Mouse (Mus musculus) liver, embryonic 12.5 days (tissue): ENCODE data around the gene Lrrc51. TPM values are rescaled to one million over a fixed set of nuclear protein-coding genes. Genes with fewer than 3 reads are reported as not detected.
"Not testable (repeated sequence)": the region's sequence is repeated elsewhere in the genome, so short reads cannot be mapped to it uniquely, and the experiment has no call there.

Experiments
- ATAC-seq: fragments of 200-750 bp; cut with Nextera tagmentation; 2 replicates; pipeline ENCODE4 v1.8.0; 2017; ENCODE audit warnings: moderate number of reproducible peaks, mild to moderate bottlenecking, moderate library complexity
- H3K27ac ChIP-seq: fragments of 300-500 bp; sonication (generic); 2 replicates; pipeline ENCODE4 v1.5.1; 2016; ENCODE audit warnings: mild to moderate bottlenecking
- H3K27me3 ChIP-seq: fragments of 300-500 bp; sonication (generic); replicated peaks from 2 replicates; pipeline ENCODE4 v1.6.1; 2016; ENCODE audit warnings: mild to moderate bottlenecking, moderate library complexity
- H3K36me3 ChIP-seq: fragments of 300-500 bp; sonication (generic); 2 replicates; pipeline ENCODE4 v1.6.1; 2016; ENCODE audit warnings: mild to moderate bottlenecking, moderate library complexity
- H3K4me1 ChIP-seq: fragments of 300-500 bp; sonication (generic); 2 replicates; pipeline ENCODE4 v1.6.1; 2016
- H3K4me2 ChIP-seq: fragments of 300-500 bp; sonication (generic); 2 replicates; pipeline ENCODE4 v1.6.1; 2016; ENCODE audit warnings: mild to moderate bottlenecking, moderate library complexity
- H3K4me3 ChIP-seq: fragments of 300-500 bp; sonication (generic); 2 replicates; pipeline ENCODE4 v1.5.1; 2016; ENCODE audit warnings: mild to moderate bottlenecking, moderate library complexity
- H3K9ac ChIP-seq: fragments of 300-500 bp; sonication (generic); 2 replicates; pipeline ENCODE4 v1.6.1; 2016; ENCODE audit warnings: mild to moderate bottlenecking, moderate library complexity
- H3K9me3 ChIP-seq: fragments of 300-500 bp; sonication (generic); replicated peaks from 2 replicates; pipeline ENCODE4 v1.6.1; 2016; ENCODE audit warnings: mild to moderate bottlenecking, moderate library complexity
- WGBS: fragments of 180-500 bp; shearing (Covaris S2); methylation state at CpG from one replicate; pipeline ENCODE4 v1.1.7; 2016; ENCODE audit not compliant: insufficient replicate concordance; 5-methylcytosine and 5-hydroxymethylcytosine counted together
- polyA plus RNA-seq: library from polyadenylated mRNA; unstranded; fragments of >200 nt; fragmentation: Nextera tagmentation; extraction: Ambion mirVana; gene quantifications from 2 replicates; pipeline ENCODE4 v1.2.1, GENCODE M21; 2016

The Lrrc51 gene
- polyA plus RNA-seq, 1 experiment from 2014 or later: 3.6 TPM

DNA sequence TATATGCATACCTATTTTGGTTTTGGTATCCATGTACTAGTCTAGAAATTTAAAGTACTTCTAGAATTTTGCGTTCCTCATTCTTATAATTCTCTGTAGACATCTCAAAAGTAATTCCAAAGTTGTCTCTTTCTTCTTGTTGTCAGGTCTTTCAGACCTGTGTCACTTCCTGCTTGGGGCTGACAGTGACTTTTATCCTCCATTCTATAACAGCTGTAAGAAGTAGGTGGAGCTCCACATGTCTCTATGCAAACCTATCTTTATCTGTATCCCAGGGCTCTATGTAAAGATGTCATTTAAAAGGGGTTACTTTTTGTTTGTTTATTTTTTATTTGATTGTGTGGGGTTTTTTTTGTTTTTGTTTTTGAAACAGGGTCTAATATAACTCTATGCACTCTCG, 29.9 kb upstream of the Lrrc51 start:
- no peaks in the 10 kb centered on the region for H3K36me3 ChIP-seq
- 81% methylated on average over 2 of the region's 2 CpGs for WGBS
- no peak overlapping the region for H3K4me3 ChIP-seq
- no peak overlapping the region for H3K9ac ChIP-seq
- no peaks in the 10 kb centered on the region for H3K27me3 ChIP-seq
- H3K27ac ChIP-seq: no peak overlapping the region
- H3K4me1 ChIP-seq: peaks cover 59% of the 10 kb centered on the region
- H3K9me3 ChIP-seq: no peaks in the 10 kb centered on the region
- H3K4me2 ChIP-seq: no peak overlapping the region
- ATAC-seq: no peak

DNA sequence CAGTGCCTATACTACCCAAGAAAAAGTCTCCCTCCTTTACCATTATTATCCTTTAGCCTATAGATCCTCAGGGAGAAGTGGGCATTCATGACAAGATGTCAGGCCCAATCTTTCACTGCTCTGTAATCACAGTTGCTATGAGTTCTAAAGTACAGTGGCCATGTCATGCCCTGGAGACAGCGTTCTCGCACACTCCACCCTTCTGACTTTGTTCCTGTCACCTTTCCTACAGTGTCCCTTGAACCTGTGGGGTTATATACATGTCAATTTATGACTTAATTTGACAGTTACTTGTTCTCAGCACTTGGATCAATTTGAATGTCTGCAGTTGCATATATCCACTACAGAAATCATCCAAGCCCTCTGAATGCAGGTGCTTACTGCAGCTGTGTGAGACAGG, 29.1 kb upstream of the Lrrc51 start:
- ATAC-seq: no peak
- H3K9me3 ChIP-seq: no peaks in the 10 kb centered on the region
- no peaks in the 10 kb centered on the region for H3K27me3 ChIP-seq
- no peaks in the 10 kb centered on the region for H3K36me3 ChIP-seq
- no peak overlapping the region for H3K4me3 ChIP-seq
- H3K4me1 ChIP-seq: peaks cover 54% of the 10 kb centered on the region
- no peak overlapping the region for H3K9ac ChIP-seq
- no peak overlapping the region for H3K27ac ChIP-seq
- WGBS: 88% methylated on average over 2 of the region's 2 CpGs
- H3K4me2 ChIP-seq: no peak overlapping the region

DNA sequence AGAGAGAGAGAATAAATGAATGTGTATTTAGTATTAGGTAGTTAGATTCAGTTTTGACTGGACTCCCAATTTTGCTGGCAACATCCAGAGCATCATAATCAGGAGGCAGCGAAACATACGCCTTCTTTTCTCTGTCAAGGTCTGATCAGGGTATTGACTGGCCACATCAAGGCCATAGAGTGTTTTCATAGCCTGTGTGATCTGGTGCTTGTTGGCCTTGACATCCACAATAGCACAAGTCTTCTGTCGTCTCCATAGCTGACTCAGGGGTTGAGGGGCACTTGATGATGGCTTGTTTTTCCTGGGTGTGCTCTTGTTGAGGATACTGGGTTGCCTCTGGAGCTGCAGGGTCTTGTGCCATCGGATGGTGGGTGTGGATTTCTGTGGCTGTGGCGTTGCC, 23.2 kb upstream of the Lrrc51 start:
- H3K4me2 ChIP-seq: no peak overlapping the region
- H3K4me1 ChIP-seq: peaks cover 35% of the 10 kb centered on the region
- ATAC-seq: no peak

DNA sequence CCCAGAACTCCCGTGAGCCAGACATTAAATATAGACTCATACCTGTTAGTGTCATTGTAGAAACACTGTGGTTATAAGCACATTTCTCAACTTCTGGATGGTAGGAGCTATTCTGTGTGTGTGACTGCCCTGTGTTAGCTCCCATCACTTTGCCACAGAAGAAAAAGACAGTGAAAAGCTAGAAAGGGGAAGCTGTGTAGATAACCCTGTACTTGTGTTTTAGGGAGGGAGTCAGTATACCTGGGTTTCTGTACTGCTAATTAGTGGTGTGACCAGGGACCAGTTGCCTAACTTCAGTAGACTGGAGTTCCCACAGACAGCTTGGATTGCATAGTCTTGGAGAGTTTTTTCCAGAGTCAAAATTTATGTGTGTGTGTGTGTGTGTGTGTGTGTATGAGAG, 22.8 kb upstream of the Lrrc51 start:
- H3K9me3 ChIP-seq: no peaks in the 10 kb centered on the region
- H3K27me3 ChIP-seq: no peaks in the 10 kb centered on the region
- 72% methylated on average over 1 of the region's 1 CpGs for WGBS
- H3K27ac ChIP-seq: no peak overlapping the region
- no peak overlapping the region for H3K9ac ChIP-seq
- H3K36me3 ChIP-seq: no peaks in the 10 kb centered on the region
- no peak for ATAC-seq
- no peak overlapping the region for H3K4me3 ChIP-seq
- no peak overlapping the region for H3K4me2 ChIP-seq
- H3K4me1 ChIP-seq: peaks cover 40% of the 10 kb centered on the region

More for the DNA sequence above, 23.2 kb upstream of the Lrrc51 start:
- Histone ChIP-seq H3K27me3 (no peaks in the 10 kb centered on the region), H3K9ac (no peak overlapping the region), H3K36me3 (no peaks in the 10 kb centered on the region), H3K9me3 (no peaks in the 10 kb centered on the region), H3K27ac (no peak overlapping the region), H3K4me3 (no peak overlapping the region)
- 86% methylated on average over 5 of the region's 5 CpGs for WGBS

DNA sequence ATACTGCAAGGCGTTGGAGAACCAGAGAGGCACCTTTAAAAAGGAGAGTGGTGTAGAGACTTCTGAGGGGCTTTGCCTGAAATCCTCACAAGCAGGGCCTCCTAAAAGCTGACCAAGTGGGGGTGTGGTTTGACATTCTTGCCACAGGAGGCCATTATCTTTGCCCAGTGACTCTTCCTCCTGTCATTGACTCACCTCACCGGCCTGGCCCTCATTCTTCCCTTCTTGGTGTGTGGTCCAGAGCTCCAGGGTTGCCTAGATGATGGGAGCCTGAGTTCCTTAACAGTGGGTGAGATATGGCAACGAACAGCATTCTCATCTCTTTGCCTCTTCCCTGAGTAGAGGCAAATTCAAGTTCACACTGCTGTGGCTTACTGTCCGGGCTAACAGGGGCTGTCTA, 22.2 kb upstream of the Lrrc51 start:
- H3K4me2 ChIP-seq: no peak overlapping the region
- no peaks in the 10 kb centered on the region for H3K9me3 ChIP-seq
- H3K36me3 ChIP-seq: no peaks in the 10 kb centered on the region
- peak overlapping the region; percentile 27; the same call in 1 of the 2 replicates for H3K9ac ChIP-seq
- H3K4me1 ChIP-seq: peaks cover 43% of the 10 kb centered on the region
- no peak overlapping the region for H3K4me3 ChIP-seq
- WGBS: 28% methylated on average over 4 of the region's 4 CpGs
- H3K27ac ChIP-seq: 0 out of 2 replicates have a peak overlapping the region, but pooled peaks have one; percentile 4
- H3K27me3 ChIP-seq: no peaks in the 10 kb centered on the region
- ATAC-seq: no peak; the same call in 1 of the 2 replicates

DNA sequence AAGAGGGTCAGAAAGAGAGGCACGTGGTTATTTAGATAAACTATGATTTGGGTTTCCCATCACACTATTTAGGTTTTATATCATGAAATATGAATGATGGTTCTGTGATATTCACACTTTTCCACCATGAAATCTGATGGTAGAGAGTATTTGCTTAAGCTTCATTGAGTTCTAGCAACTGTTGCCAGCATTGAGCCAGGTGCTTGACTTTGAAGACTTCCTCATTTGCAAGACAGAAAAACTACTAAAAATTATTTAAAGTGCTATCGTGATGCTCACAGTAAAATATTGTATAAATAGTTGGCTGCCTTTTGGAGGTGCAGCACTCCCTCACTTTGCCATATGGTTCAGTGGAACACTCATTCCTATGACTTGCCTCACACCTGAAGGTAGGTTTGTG, 21.6 kb upstream of the Lrrc51 start:
- no peaks in the 10 kb centered on the region for H3K27me3 ChIP-seq
- peaks cover 43% of the 10 kb centered on the region for H3K4me1 ChIP-seq
- no peak overlapping the region for H3K4me3 ChIP-seq
- no peaks in the 10 kb centered on the region for H3K36me3 ChIP-seq
- 64% methylated on average over 2 of the region's 2 CpGs for whole genome bisulfite sequencing
- 0 out of 2 replicates have a peak overlapping the region, but pooled peaks have one; percentile 4 for H3K27ac ChIP-seq
- no peak for ATAC-seq
- H3K9me3 ChIP-seq: no peaks in the 10 kb centered on the region
- H3K4me2 ChIP-seq: no peak overlapping the region
- H3K9ac ChIP-seq: peak overlapping the region; percentile 27; the same call in 1 of the 2 replicates

DNA sequence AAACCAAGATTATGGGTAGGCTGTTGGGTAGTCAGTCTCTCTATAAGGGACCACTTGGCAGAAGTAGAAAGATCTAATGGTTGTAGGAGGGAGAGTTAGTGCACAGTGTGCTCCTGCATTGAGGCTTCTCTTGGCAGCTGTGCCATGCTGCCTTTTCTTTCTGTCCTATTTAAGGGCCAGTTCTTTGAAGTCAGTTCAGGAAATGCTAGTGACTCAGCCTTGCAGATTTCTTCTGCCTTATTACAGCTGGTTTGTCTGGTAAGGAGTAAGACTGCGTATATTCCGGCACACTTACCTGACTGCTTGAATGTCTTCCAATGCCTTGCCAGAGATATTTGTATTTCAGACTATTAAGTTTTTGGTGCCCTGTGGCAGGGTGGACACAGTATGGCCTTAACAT, 20.5 kb upstream of the Lrrc51 start:
- no peak for ATAC-seq
- 87% methylated on average over 2 of the region's 2 CpGs for WGBS

DNA sequence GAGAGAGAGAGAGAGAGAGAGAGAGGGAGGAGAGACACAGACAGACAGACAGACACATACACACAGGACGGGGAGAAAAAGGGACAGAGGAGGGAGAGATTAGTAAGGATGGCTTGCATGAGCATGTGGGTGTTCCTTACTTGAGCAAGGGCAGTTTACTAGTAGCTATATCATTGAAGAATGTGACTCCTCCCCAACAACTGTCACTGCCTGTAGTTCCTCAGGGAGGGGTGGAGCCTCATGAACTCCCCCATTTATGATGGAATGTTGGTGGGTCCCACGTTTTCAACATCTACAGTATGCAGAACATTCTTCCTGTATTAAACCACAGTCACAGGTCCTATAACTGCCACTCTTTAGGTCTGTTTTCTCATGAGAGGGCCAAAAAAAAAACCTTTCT, 18.4 kb upstream of the Lrrc51 start:
- peak; percentile 51; the same call in 1 of the 2 replicates for ATAC-seq
- no peak overlapping the region for H3K4me2 ChIP-seq
- no peaks in the 10 kb centered on the region for H3K27me3 ChIP-seq
- peaks cover 42% of the 10 kb centered on the region for H3K4me1 ChIP-seq
- H3K27ac ChIP-seq: 0 out of 2 replicates have a peak overlapping the region, but pooled peaks have one; percentile 26
- no peak overlapping the region for H3K9ac ChIP-seq
- H3K4me3 ChIP-seq: no peak overlapping the region
- H3K36me3 ChIP-seq: 0 out of 2 replicates have a peak, but pooled peaks cover 2% of the 10 kb centered on the region
- no peaks in the 10 kb centered on the region for H3K9me3 ChIP-seq
- WGBS: 34% methylated on average over 2 of the region's 2 CpGs

More for the DNA sequence above, 20.5 kb upstream of the Lrrc51 start:
- Histone ChIP-seq H3K4me2 (no peak overlapping the region), H3K9me3 (no peaks in the 10 kb centered on the region), H3K4me3 (no peak overlapping the region), H3K36me3 (no peaks in the 10 kb centered on the region), H3K27me3 (no peaks in the 10 kb centered on the region), H3K4me1 (peaks cover 34% of the 10 kb centered on the region), H3K27ac (no peak overlapping the region), H3K9ac (no peak overlapping the region)

DNA sequence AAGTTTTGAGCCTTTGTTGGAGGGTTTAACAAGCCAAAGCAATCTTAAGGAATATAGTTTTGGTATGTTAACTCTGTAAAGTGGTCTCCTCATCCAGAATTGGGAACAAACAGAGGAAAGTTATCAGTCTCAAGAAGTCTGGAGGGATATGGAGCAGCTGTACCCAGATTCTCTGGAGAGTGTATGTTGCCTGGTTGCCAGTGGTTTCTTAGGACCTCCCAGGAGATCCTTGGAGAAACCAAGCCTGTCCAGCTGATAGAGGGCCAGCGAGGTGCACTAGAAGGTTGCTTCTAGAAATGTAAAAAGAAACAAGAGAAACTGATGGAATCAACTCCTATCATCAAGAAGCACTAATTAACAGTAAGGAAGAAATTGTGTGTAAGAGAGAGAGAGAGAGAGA, 18.0 kb upstream of the Lrrc51 start:
- Histone ChIP-seq H3K27me3 (no peaks in the 10 kb centered on the region), H3K9me3 (no peaks in the 10 kb centered on the region), H3K27ac (0 out of 2 replicates have a peak overlapping the region, but pooled peaks have one; percentile 26), H3K36me3 (0 out of 2 replicates have a peak, but pooled peaks cover 2% of the 10 kb centered on the region), H3K4me2 (no peak overlapping the region), H3K9ac (no peak overlapping the region), H3K4me1 (peaks cover 41% of the 10 kb centered on the region), H3K4me3 (no peak overlapping the region)
- 57% methylated on average over 1 of the region's 1 CpGs for WGBS
- no peak for ATAC-seq

DNA sequence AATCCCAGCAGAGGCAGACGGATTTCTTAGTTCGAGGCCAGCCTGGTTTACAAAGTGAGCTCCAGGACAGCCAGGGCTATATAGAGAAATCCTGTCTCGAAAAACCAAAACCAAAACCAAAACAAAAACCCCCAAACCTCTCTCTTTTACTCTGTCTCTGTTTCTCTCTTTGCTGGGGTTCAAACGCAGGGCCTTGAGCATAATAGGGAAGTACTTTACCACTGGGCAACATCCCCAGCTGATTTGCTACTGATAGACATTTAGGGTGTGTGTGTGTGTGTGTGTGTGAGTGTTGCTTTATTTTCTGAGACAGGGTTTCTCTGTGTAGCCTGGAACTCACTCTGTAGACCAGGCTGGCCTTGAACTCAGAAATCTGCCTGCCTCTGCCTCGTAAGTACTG, 15.3 kb upstream of the Lrrc51 start:
- H3K4me2 ChIP-seq, ATAC-seq, H3K9ac ChIP-seq, H3K9me3 ChIP-seq, H3K4me3 ChIP-seq, H3K27me3 ChIP-seq, H3K27ac ChIP-seq: not testable (repeated sequence)
- Histone ChIP-seq H3K4me1 (peaks cover 43% of the 10 kb centered on the region), H3K36me3 (peaks cover 12% of the 10 kb centered on the region)
- WGBS: 72% methylated on average over 5 of the region's 5 CpGs

DNA sequence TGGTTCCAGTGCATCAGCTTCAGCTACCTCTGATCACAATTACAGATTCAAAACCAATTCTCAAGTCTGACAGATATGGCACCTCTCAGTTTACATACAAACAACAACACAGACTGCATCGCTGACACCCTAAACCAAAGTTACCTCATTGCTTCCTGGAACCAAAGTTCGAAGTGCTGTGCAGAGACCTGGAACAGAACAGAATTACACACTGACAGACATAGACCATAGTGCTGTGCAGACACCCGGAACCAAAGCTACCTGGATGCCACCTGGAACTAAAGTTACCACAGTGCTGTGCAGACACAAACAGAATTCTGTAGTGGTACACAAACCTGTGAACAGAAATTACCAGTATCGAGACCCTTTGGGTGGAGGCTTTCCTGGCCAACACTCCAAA, 6.1 kb upstream of the Lrrc51 start:
- Histone ChIP-seq H3K36me3 (peaks cover 41% of the 10 kb centered on the region), H3K4me3 (no peak overlapping the region), H3K27me3 (no peaks in the 10 kb centered on the region), H3K9me3 (no peaks in the 10 kb centered on the region), H3K4me2 (no peak overlapping the region), H3K4me1 (peaks cover 72% of the 10 kb centered on the region), H3K9ac (no peak overlapping the region), H3K27ac (no peak overlapping the region)
- 88% methylated on average over 4 of the region's 4 CpGs for WGBS
- ATAC-seq: no peak

DNA sequence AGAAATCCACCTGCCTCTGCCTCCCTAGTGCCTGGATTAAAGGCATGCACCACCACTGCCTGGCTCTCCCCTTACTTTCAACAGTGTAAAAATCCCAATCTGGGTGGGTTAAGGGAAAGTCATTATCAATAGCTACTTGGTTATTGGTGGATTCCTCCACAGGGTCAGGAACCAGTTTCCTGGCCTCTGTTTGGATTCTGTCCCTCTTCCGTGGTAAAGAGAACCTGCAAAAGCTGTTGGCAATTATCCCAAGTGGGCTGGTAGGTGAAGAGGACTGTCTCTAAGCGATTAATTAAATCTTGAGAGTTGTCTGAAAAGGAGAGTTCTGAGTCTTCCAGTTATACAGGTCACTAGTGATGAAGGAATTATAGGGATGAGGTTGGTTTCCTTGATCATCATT, 4.7 kb upstream of the Lrrc51 start:
- H3K4me2 ChIP-seq: no peak overlapping the region
- H3K27ac ChIP-seq: no peak overlapping the region
- ATAC-seq: no peak
- H3K9me3 ChIP-seq: no peaks in the 10 kb centered on the region
- H3K9ac ChIP-seq: no peak overlapping the region
- H3K4me1 ChIP-seq: peaks cover 68% of the 10 kb centered on the region
- H3K36me3 ChIP-seq: peaks cover 41% of the 10 kb centered on the region
- WGBS: 87% methylated on average over 2 of the region's 2 CpGs
- no peak overlapping the region for H3K4me3 ChIP-seq
- H3K27me3 ChIP-seq: no peaks in the 10 kb centered on the region

DNA sequence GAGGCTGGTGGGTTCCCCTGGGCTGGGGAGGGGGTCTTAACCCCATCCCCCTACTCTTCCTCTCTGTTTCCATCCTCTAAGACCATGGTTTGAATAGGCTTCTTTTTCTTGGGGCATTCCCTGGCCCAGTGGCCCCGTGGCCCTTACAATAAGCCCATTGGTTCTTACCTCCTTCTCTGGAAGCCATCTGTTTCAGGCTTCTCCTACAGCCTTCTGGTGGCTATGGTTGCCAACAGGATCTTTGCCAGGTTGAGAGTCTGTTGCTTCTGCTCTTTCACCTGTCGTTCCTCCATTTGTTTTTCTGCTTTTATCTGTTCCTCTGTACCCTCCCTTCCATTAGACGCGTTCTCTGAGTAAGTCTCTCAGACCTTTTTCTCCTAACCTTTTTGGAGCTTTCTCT, 3.9 kb upstream of the Lrrc51 start:
- 85% methylated on average over 4 of the region's 4 CpGs for WGBS
- H3K9me3 ChIP-seq: no peaks in the 10 kb centered on the region
- peaks cover 41% of the 10 kb centered on the region for H3K36me3 ChIP-seq
- no peak overlapping the region for H3K27ac ChIP-seq
- no peaks in the 10 kb centered on the region for H3K27me3 ChIP-seq
- no peak for ATAC-seq
- no peak overlapping the region for H3K4me3 ChIP-seq
- no peak overlapping the region for H3K9ac ChIP-seq
- H3K4me2 ChIP-seq: no peak overlapping the region; the same call in 1 of the 2 replicates
- H3K4me1 ChIP-seq: peaks cover 67% of the 10 kb centered on the region
